Mouse (Mus musculus) olfactory bulb, adult 2 months (tissue): ENCODE data around the gene Traf3ip2.

ENCODE experiments used
- CTCF ChIP-seq: fragments of 200-500 bp; IDR thresholded peaks from 2 replicates; pipeline ENCODE4 v1.5.1; 2012; ENCODE audit warnings: low read depth, mild to moderate bottlenecking, low read length, moderate library complexity; ENCODE audit not compliant: insufficient read depth
- POLR2A ChIP-seq: fragments of 200-500 bp; IDR thresholded peaks from 2 replicates; pipeline ENCODE4 v1.6.1; 2012; ENCODE audit warnings: mild to moderate bottlenecking, low read depth, low read length, moderate library complexity; ENCODE audit not compliant: insufficient read depth

DNA sequence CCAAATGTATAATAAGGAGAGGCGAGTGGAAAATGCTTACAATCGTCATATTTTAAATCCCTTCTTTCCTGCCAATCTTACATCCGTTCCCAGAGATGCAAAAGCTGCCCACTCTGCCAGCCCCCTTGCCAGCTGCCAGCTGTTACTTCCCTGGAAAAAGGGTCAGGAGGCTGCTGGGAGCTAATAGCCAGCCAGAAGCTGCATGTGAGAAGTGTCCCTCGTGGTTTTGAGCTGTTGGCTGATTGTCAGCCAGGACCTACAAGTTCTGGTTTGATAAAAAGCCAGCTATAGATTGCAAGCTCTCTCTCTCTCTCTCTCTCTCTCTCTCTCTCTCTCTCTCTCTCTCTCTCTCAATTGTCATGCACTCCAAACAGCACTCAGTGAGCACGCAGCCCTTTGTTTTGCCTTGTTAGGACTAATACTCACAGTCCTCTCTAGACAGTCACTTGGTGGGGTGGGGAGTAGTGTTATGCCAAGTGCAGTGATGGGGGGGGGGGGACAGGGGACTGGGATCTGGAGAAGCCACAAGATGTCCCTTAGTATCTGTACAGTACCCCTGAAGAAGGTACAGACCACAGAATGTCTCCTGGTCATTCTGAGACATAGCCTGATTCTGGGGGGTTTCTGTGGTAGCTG is 25.3 kb upstream of the Traf3ip2 start:
- TF ChIP-seq CTCF = no peak
- no peak for TF ChIP-seq POLR2A
